Mouse (Mus musculus): ENCODE results near the gene Tk2.
A peak's percentile ranks its signal among the peaks of the same experiment; 100 is the strongest.

GRCm38 (mm10) chr8:104253016-104253415, 4.7 kb upstream of the Tk2 start:
- peak; percentile 46; the same call in 1 of the 2 replicates for TF ChIP-seq CTCF (IDR thresholded peaks at IDR 0.05; ENCODE audit: low read depth, low read length)
- TF ChIP-seq POLR2A (IDR thresholded peaks at IDR 0.05; ENCODE audit: extremely low read depth, insufficient read depth, low read length): no peak
